Mouse (Mus musculus) liver, embryonic 14.5 days (tissue): Measurements from ENCODE around the gene Nt5dc2.

Experiments
- CTCF ChIP-seq: IDR thresholded peaks from 2 replicates; pipeline ENCODE4 v1.5.1; 2016; ENCODE audit warnings: antibody characterized with exemption, low read depth, control low read depth
- EP300 ChIP-seq: IDR thresholded peaks from 2 replicates; pipeline ENCODE4 v1.6.1; 2016; ENCODE audit warnings: antibody characterized with exemption, low read depth

- TF ChIP-seq CTCF = no peak
- no peak for TF ChIP-seq EP300
Measured at GRCm38 (mm10) chr14:31081147-31081546, 49.7 kb upstream of the Nt5dc2 start.
